ENCODE assay signal across 9 mouse cellular contexts in genomic region chr2:66440711-66441110, GRCm38 (mm10). TPM values are rescaled to one million over a fixed set of nuclear protein-coding genes. Genes with fewer than 3 reads are reported as not detected.
DNase-seq lines count a peak whose midpoint lies in the region; ATAC-seq and TF ChIP-seq lines count a peak whose summit lies in the region.
"Had no signal": no experiment of that assay in that cellular context is flagged by ENCODE, and none has a peak within 500 bp of the region (broad histone marks: within the 10 kb centered on the region; RNA-seq: fewer than 3 reads in every experiment).

Gene Scn1a, minus strand, starts transcription at chr2:66440840.

- H3K9me3 ChIP-seq in kidney, embryonic 16.5 days (ENCODE audit: low read length) = no peaks in the 10 kb centered on the region
- H3K9me3 ChIP-seq in intestine, embryonic 16.5 days (ENCODE audit: control insufficient read depth, low read length) = no peaks in the 10 kb centered on the region
- H3K9me3 ChIP-seq in midbrain, embryonic 10.5 days (replicated peaks) = no peaks in the 10 kb centered on the region

- no peaks in the 10 kb centered on the region; the same call in 1 of the 2 replicates for H3K27me3 ChIP-seq in kidney, embryonic 16.5 days (ENCODE audit: insufficient read depth, low read length)
- no peaks in the 10 kb centered on the region for H3K27me3 ChIP-seq in intestine, embryonic 16.5 days (replicated peaks; ENCODE audit: control insufficient read depth, insufficient read depth, low read length)
- 0 out of 2 replicates have a peak, but pooled peaks cover 4% of the 10 kb centered on the region for H3K27me3 ChIP-seq in midbrain, embryonic 10.5 days (ENCODE audit: low read depth, poor library complexity, severe bottlenecking)

- 7% methylated on average over 7 of the region's 7 CpGs for WGBS in kidney, embryonic 16.5 days
- 13% methylated on average over 7 of the region's 7 CpGs for WGBS in intestine, embryonic 16.5 days
- WGBS in midbrain, embryonic 10.5 days = 17% methylated on average over 7 of the region's 7 CpGs

- no peak within 1 kb of the TSS for H3K27ac ChIP-seq in kidney, embryonic 16.5 days (ENCODE audit: low read length)
- H3K27ac ChIP-seq in intestine, embryonic 16.5 days (ENCODE audit: low read length) = no peak within 1 kb of the TSS
- no peak within 1 kb of the TSS for H3K27ac ChIP-seq in midbrain, embryonic 10.5 days (replicated peaks)
- H3K27ac ChIP-seq in gastrocnemius, adult 2 months = no peak within 1 kb of the TSS

- ATAC-seq in kidney, embryonic 16.5 days (ENCODE audit: low FRiP score, low TSS enrichment) = no peak
- no peak for ATAC-seq in intestine, embryonic 16.5 days
- no peak for ATAC-seq in erythroid progenitor cell, adult 5-6 weeks (replicated peaks; ENCODE audit: low FRiP score, poor library complexity, severe bottlenecking)

- H3K4me3 ChIP-seq in kidney, embryonic 16.5 days (ENCODE audit: low read length) = peak within 1 kb of the TSS; percentile 41
- H3K4me3 ChIP-seq in intestine, embryonic 16.5 days (ENCODE audit: low read length) = peak within 1 kb of the TSS; percentile 21; the same call in 1 of the 2 replicates
- H3K4me3 ChIP-seq in midbrain, embryonic 10.5 days = peak within 1 kb of the TSS; percentile 51
- H3K4me3 ChIP-seq in gastrocnemius, adult 2 months = no peak within 1 kb of the TSS

- no peak within 1 kb of the TSS for H3K9ac ChIP-seq in kidney, embryonic 16.5 days (replicated peaks; ENCODE audit: low read length)
- no peak within 1 kb of the TSS for H3K9ac ChIP-seq in intestine, embryonic 16.5 days (ENCODE audit: low read depth, low read length)

- H3K4me1 ChIP-seq in kidney, embryonic 16.5 days (ENCODE audit: insufficient read depth, low read length) = peaks cover 12% of the 10 kb centered on the region
- H3K4me1 ChIP-seq in intestine, embryonic 16.5 days (ENCODE audit: control insufficient read depth, insufficient read depth, low read length) = no peaks in the 10 kb centered on the region
- H3K4me1 ChIP-seq in midbrain, embryonic 10.5 days = peaks cover 15% of the 10 kb centered on the region

- TF ChIP-seq CTCF in gastrocnemius, adult 2 months (IDR thresholded peaks at IDR 0.05) = no peak

- no peak for DNase-seq in kidney, adult 9 months
- DNase-seq in embryo, embryonic 9.5 days (ENCODE audit: extremely low spot score) = peak; percentile 6
- peak; percentile 19 for DNase-seq in midbrain, embryonic 10.5 days (ENCODE audit: low spot score)
- DNase-seq in testis, postnatal 10 days (ENCODE audit: low spot score) = no peak
- DNase-seq in gastrocnemius, adult 2 months = no peak

- no peaks in the 10 kb centered on the region for H3K36me3 ChIP-seq in kidney, embryonic 16.5 days (ENCODE audit: insufficient read depth, low read length)
- no peaks in the 10 kb centered on the region for H3K36me3 ChIP-seq in intestine, embryonic 16.5 days (ENCODE audit: control insufficient read depth, insufficient read depth, low read length)
- no peaks in the 10 kb centered on the region for H3K36me3 ChIP-seq in midbrain, embryonic 10.5 days

- intact Hi-C loops in gastrocnemius, adult 2 months (cut with DNase I) = no loop called here

- H3K4me2 ChIP-seq in kidney, embryonic 16.5 days (replicated peaks; ENCODE audit: low read depth, low read length) = peak within 1 kb of the TSS; percentile 64
- peak within 1 kb of the TSS; percentile 50 for H3K4me2 ChIP-seq in intestine, embryonic 16.5 days (ENCODE audit: low read depth, low read length)

RNA-seq across cellular contexts. Expression of gene Scn1a, which starts in this region (rescaled TPM):
- polyA plus RNA-seq in kidney, embryonic 16.5 days (2015; fragmentation: Nextera tagmentation; extraction: Ambion mirVana) = 1.0 and 1.3 TPM in 2 replicates
- 0.12 and 0.18 TPM in 2 replicates for polyA plus RNA-seq in intestine, embryonic 16.5 days (2015; fragmentation: Nextera tagmentation; extraction: Ambion mirVana)
- 0.85 and 1.3 TPM in 2 replicates for polyA plus RNA-seq in midbrain, embryonic 10.5 days (2016; fragmentation: Nextera tagmentation; extraction: Ambion mirVana)
- not detected in 2 replicates for total RNA-seq in erythroid progenitor cell, adult 5-6 weeks (2015; ENCODE audit: low replicate concordance)
- total RNA-seq in erythroid progenitor cell, adult 5-6 weeks (2017; ENCODE audit: low replicate concordance) = not detected in 2 replicates
- under 1 TPM in 1 of 2 experiments, not detected in 1; 0.10 TPM for total RNA-seq in gastrocnemius, adult 2 months (2021)
- total RNA-seq: MEL had no signal

Comparison
In these comparisons a context has a peak if more than half of its experiments do, and no peak if none do; other contexts are left out.
1. DNase-seq: peak in embryo, embryonic 9.5 days (single experiment) and midbrain, embryonic 10.5 days (single experiment); none in kidney, adult 9 months (single experiment), testis, postnatal 10 days (single experiment) and gastrocnemius, adult 2 months (single experiment).